Comparison of ENCODE assay signal across 8 mouse cellular contexts in the genomic region with DNA sequence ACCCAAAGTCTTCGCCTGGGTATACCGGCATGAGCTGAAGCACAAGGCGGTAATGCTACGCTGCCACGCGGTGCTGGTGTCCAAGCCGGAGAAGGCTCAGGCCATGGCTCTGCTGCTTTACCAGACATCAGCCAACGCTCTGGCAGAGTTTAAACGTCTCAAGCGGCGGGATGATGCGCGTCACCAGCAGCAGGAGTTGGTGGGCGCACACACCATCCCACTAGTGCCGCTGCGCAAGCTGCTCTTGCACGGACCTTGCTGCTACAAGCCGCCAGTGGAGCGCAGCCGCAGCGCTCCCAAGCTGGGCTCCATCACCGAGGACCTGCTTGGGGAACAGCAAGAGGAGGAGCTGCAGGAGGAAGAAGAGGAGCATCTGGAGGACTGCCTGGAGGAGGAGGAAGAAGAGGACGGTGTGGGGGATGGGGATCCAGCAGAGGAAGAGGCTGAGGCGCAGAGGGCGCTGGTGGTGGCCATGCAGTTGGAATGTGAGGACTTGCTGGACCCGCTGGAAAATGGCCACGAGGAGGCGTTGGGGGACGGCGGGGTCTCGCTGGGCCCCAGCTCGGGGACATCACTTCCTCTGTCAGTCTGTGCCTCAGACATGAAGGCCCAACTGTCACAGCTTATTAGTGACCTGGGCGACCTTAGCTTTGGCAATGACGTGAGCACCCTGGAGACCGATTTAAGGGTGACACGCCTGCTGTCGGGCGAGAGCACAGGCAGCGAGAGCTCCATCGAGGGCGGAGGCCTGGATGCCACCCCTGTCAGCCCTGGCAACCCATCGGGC. TPM values are rescaled to one million over a fixed set of nuclear protein-coding genes. Genes with fewer than 3 reads are reported as not detected.
A peak's percentile ranks its signal among the peaks of the same experiment; 100 is the strongest.
DNase-seq lines count a peak whose midpoint lies in the region; ATAC-seq and TF ChIP-seq lines count a peak whose summit lies in the region.

No protein-coding gene starts in this region.

- peaks cover 64% of the 10 kb centered on the region for H3K27me3 ChIP-seq in forebrain, embryonic 10.5 days (ENCODE audit: poor library complexity, severe bottlenecking)
- H3K27me3 ChIP-seq in heart, embryonic 15.5 days: no peaks in the 10 kb centered on the region

- no peaks in the 10 kb centered on the region for H3K36me3 ChIP-seq in forebrain, embryonic 10.5 days (replicated peaks)
- H3K36me3 ChIP-seq in heart, embryonic 15.5 days: no peaks in the 10 kb centered on the region

- peak; percentile 76 for DNase-seq in B cell, adult 2 months
- DNase-seq in adrenal gland, postnatal 25 days: peak; percentile 75
- DNase-seq in forebrain, embryonic 10.5 days (ENCODE audit: extremely low spot score, low spot score): peak; percentile 70
- peak; percentile 79 for DNase-seq in kidney, postnatal 14 days
- DNase-seq in lung, adult 18-20 months: peak; percentile 69 to 74
- peak; percentile 55 for DNase-seq in yolk sac, embryonic 10.5 days (ENCODE audit: low spot score)

- peak overlapping the region; percentile 64 for H3K4me3 ChIP-seq in forebrain, embryonic 10.5 days
- peak overlapping the region; percentile 95 for H3K4me3 ChIP-seq in heart, embryonic 15.5 days
- H3K4me3 ChIP-seq in olfactory bulb, adult 2 months (ENCODE audit: insufficient read depth, low read depth, low read length): peak overlapping the region; percentile 80

- peak; percentile 36; the same call in 1 of the 2 replicates for TF ChIP-seq CTCF in olfactory bulb, adult 2 months (IDR thresholded peaks at IDR 0.05; ENCODE audit: insufficient read depth, low read depth, low read length)

- H3K4me1 ChIP-seq in forebrain, embryonic 10.5 days: peaks cover 86% of the 10 kb centered on the region
- peaks cover 54% of the 10 kb centered on the region for H3K4me1 ChIP-seq in heart, embryonic 15.5 days (replicated peaks)
- H3K4me1 ChIP-seq in olfactory bulb, adult 2 months (ENCODE audit: control insufficient read depth, insufficient read depth, low read length): peaks cover 50% of the 10 kb centered on the region

- H3K9me3 ChIP-seq in forebrain, embryonic 10.5 days: no peaks in the 10 kb centered on the region
- no peaks in the 10 kb centered on the region for H3K9me3 ChIP-seq in heart, embryonic 15.5 days (replicated peaks)

- peak overlapping the region; percentile 96 for H3K4me2 ChIP-seq in heart, embryonic 15.5 days

- no peak for ATAC-seq in heart, embryonic 15.5 days (replicated peaks; ENCODE audit: insufficient number of reproducible peaks, insufficient read depth, low FRiP score, low read depth)

- peak overlapping the region; percentile 79 for H3K27ac ChIP-seq in forebrain, embryonic 10.5 days
- H3K27ac ChIP-seq in heart, embryonic 15.5 days: peak overlapping the region; percentile 94
- peak overlapping the region; percentile 82 for H3K27ac ChIP-seq in olfactory bulb, adult 2 months (ENCODE audit: insufficient read depth, low read depth, low read length)

- peak overlapping the region; percentile 94 for H3K9ac ChIP-seq in heart, embryonic 15.5 days

- 10% methylated on average over 42 of the region's 42 CpGs for WGBS in forebrain, embryonic 10.5 days
- 11% methylated on average over 42 of the region's 42 CpGs for WGBS in heart, embryonic 15.5 days
- WGBS in olfactory bulb, adult 2 months: 12% methylated on average over 42 of the region's 42 CpGs

- no peak for TF ChIP-seq POLR2A in olfactory bulb, adult 2 months (IDR thresholded peaks at IDR 0.05; ENCODE audit: insufficient read depth, low read depth, low read length)

RNA-seq across cellular contexts. Expression of gene Fam43a, which starts 1.7 kb away (rescaled TPM):
- 20.4 and 30.0 TPM in 2 replicates for total RNA-seq in adrenal gland, postnatal 25 days (2021)
- 13.8 and 14.7 TPM in 2 replicates for polyA plus RNA-seq in forebrain, embryonic 10.5 days (2016; fragmentation: Nextera tagmentation; extraction: Ambion mirVana)
- polyA plus RNA-seq in heart, embryonic 15.5 days (2015; fragmentation: Nextera tagmentation; extraction: Ambion mirVana): 17.5 and 20.5 TPM in 2 replicates
- not detected in 2 replicates for polyA plus RNA-seq in olfactory bulb, adult 2 months (2012; ENCODE audit: insufficient read depth, insufficient read length, low replicate concordance, missing spikeins)

RNA-seq across cellular contexts. Expression of gene Lsg1, which starts 13.8 kb away (rescaled TPM):
- 32.1 and 39.6 TPM in 2 replicates for total RNA-seq in adrenal gland, postnatal 25 days (2021)
- polyA plus RNA-seq in forebrain, embryonic 10.5 days (2016; fragmentation: Nextera tagmentation; extraction: Ambion mirVana): 86.6 and 87.4 TPM in 2 replicates
- polyA plus RNA-seq in heart, embryonic 15.5 days (2015; fragmentation: Nextera tagmentation; extraction: Ambion mirVana): 34.8 and 36.2 TPM in 2 replicates
- polyA plus RNA-seq in olfactory bulb, adult 2 months (2012; ENCODE audit: insufficient read depth, insufficient read length, low replicate concordance, missing spikeins): not detected in 2 replicates

RNA-seq across cellular contexts. Expression of gene Tmem44, which starts 50.6 kb away (rescaled TPM):
- total RNA-seq in adrenal gland, postnatal 25 days (2021): 3.2 and 4.5 TPM in 2 replicates
- polyA plus RNA-seq in forebrain, embryonic 10.5 days (2016; fragmentation: Nextera tagmentation; extraction: Ambion mirVana): 18.8 and 19.9 TPM in 2 replicates
- 19.3 and 22.2 TPM in 2 replicates for polyA plus RNA-seq in heart, embryonic 15.5 days (2015; fragmentation: Nextera tagmentation; extraction: Ambion mirVana)
- not detected in 2 replicates for polyA plus RNA-seq in olfactory bulb, adult 2 months (2012; ENCODE audit: insufficient read depth, insufficient read length, low replicate concordance, missing spikeins)

Comparison
In these comparisons a context has a peak if more than half of its experiments do, and no peak if none do; other contexts are left out.
1. RNA of gene Fam43a, which starts 1.7 kb away (polyA plus RNA-seq): 17.5 to 20.5 TPM in heart, embryonic 15.5 days and 13.8 to 14.7 TPM in forebrain, embryonic 10.5 days; not detected in olfactory bulb, adult 2 months; every median in the first group is over 10 times any median in the second.
2. RNA of gene Lsg1, which starts 13.8 kb away (polyA plus RNA-seq): 86.6 to 87.4 TPM in forebrain, embryonic 10.5 days and 34.8 to 36.2 TPM in heart, embryonic 15.5 days; not detected in olfactory bulb, adult 2 months; every median in the first group is over 10 times any median in the second.
3. Peak in every context shown above with its lines, with median percentiles within 50 percentile points of each other: DNase-seq, H3K27ac ChIP-seq and H3K4me3 ChIP-seq.